Mouse (Mus musculus) embryo, embryonic 10 days (tissue): ENCODE data around the gene Fntb.
A peak's percentile ranks its signal among the peaks of the same experiment; 100 is the strongest.

ENCODE experiments used
- DNase-seq: peaks from one replicate; pipeline ENCODE4 v3.0.0-alpha.2; 2015; ENCODE audit warnings: low spot score

Gene Fntb

DNA sequence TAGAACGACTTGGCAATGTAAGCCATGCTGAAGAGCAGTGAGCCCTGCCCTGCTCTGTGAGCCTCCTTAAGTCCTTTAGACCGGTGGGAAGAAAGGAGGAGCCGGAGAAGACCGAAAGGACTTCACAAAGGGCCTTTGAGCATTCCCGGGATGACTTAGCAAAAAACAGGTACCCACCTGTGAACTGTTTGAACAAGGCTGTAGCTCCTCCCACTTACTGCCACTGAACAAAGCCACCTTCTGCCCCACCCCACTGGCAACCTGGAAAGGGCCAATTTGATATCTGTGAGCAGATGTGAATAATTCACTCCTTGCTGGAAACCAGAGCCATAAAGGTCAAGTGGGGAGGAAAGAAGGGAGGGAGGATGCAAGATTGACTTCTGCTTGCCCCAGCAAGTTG is 30.0 kb downstream of the Fntb start, which contains the start of gene Gpx2:
Gene Gpx2, minus strand, starts transcription at position 205 of the 400 bp plus-strand sequence.
- DNase-seq: no peak

DNA sequence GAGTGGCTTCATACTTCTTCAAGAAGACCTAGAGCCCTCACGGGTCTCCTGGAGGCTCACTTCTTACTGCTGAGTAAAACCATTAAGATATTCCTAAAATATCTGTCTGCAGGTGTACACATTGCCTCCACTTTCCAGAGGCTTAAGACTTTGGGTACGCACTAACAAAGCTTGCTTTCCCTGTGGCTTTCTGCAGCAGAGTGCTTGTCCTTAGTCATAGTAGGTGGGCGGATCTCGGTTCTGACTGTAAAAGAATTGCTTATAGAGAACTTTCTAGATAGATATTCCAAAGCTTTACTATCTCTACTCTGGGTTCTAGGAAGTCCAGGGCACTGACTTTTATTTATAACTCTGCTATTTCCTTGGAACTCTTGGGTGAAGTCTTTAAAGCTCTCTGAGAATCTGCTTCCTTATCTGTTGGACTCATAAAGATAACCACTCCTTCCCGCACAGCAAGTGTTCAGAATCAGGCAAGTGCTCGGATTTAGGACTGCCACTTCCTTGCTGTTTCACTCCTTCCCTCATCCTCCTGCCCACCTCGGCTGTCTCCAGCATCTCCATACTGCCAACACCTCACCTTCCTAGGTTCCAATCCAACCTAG is 31.6 kb downstream of the Fntb start:
- DNase-seq: no peak

DNA sequence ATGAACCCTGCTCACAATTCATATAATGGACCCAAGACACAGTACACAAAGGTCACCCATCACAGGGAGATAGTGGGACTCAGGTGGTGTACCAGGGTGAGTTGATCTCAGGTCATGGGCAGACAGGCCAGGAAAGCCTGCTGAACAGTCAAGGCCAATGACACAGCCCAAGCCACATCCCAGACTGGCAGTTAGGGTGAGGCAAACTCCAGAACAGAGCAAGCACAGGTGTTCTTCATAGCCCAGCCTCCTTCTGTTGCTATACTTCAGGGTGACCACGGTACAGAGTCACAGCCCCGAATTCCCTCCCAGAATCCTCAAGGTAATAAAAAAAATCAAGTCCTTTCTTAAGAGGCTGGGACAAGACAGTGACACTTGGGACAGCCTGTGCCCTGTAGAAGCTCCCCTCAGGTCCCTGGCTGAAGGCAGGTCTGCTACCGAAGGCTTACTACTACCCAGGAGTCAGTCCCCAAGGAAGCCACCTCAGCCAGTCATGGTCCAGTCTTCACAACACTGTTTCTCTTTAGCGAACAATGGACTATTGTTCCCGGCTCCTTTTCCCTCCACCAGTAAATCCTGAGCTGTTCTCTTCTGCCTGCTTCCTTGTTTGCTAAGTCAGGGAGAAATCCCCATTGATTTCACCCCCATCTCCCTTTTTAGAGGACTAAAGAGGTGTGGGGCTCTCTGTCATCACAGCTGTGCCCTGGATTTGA is 32.8 kb downstream of the Fntb start:
- DNase-seq: no peak

GRCm38 (mm10) chr12:76803028-76803427 is 37.6 kb downstream of the Fntb start:
- DNase-seq: no peak

DNA sequence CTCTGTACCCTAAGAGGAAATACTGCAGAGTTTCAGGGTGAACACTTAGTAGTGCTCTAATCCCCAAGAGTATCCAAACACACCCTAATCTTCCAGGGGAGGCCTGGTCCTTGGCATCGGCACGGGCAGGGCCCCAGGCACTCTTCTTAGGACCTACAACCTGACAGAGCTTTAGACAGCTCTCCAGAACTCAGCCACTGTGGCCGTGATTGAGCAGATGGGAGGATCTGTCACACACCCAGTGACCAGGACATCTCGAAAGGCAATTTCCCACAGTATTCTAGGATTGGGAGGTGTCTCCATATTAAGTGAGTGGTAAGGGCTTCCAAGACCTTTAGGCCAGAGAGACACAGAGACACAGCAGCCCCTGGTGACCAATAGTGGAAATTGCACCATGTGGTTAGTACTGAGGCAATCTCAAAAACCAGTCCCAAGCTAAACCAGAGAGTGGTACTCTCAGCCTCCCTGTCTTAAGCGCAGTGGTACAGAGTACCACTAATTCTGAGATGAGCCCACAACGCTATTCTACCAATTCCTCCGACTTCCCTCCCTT is 38.4 kb downstream of the Fntb start:
- DNase-seq: peak; percentile 77

DNA sequence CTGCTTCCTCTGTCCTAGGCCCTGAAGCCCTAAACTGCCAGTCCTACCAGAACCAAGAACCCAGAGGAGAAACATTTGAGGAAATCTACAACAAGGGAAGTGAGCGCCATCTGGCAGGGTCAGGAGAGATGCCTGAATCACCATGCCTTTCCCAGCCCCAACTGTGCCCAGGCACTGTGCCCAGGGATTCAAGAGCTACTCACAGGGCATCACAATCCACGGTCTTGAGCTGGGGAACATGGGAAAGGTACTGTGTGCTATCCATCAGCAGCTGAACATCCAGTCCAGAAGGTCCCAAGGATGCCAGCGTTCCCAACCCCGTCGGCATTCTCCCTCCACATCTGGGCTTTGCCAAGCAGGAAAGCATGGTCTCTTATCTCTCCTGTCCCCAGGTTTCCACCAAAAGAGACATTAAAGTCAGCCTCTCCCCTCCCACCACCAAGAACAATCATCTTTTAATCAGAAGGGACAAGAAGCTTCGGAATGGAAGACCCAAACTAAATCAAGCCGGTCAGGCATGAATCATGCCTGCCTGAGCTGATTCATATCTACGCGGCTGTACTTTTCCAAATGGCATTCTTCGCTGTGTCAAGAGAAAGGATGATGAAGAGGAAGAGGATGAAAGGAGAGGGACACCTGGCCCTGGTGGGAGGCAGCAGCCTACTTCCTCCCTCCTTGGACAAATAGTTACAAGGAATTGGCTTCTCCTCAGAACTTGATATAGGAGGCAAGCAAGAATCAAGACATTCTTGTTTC is 39.8 kb downstream of the Fntb start:
- DNase-seq: no peak

- no peak for DNase-seq
These were observed 42.4 kb downstream of the Fntb start for GRCm38 (mm10) chr12:76807796-76808195.

GRCm38 (mm10) chr12:76810491-76810890 is 45.1 kb downstream of the Fntb start:
- no peak for DNase-seq

- DNase-seq: no peak
These were observed 45.6 kb downstream of the Fntb start for GRCm38 (mm10) chr12:76811006-76811405.

DNA sequence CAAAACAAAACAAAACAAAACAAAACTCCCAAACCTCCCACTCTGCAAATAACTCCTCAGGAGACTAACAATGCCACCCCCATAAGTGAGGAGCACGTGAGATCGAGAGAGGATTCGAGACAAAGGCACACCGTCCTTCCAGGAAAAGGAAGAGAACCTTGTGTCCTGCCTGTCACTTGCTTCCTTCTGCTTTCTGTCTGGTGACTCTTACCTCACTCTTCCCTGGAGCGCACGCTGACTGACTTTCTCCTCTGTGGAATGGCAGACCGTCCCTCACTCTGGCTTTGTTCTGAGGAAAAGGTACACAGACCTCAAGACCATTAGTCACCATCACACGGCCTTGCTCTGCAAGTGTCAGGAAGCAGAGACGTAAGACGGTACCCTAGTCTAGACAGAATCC is 48.2 kb downstream of the Fntb start:
- DNase-seq: no peak

- DNase-seq: no peak
These were observed 48.7 kb downstream of the Fntb start for GRCm38 (mm10) chr12:76814120-76814519.

- DNase-seq: no peak
These were observed 51.3 kb downstream of the Fntb start for GRCm38 (mm10) chr12:76816720-76817119.

- DNase-seq: no peak
These were observed 51.8 kb downstream of the Fntb start for GRCm38 (mm10) chr12:76817176-76817575.

- DNase-seq: peak; percentile 51
These were observed 52.7 kb downstream of the Fntb start for GRCm38 (mm10) chr12:76818120-76818519.

DNA sequence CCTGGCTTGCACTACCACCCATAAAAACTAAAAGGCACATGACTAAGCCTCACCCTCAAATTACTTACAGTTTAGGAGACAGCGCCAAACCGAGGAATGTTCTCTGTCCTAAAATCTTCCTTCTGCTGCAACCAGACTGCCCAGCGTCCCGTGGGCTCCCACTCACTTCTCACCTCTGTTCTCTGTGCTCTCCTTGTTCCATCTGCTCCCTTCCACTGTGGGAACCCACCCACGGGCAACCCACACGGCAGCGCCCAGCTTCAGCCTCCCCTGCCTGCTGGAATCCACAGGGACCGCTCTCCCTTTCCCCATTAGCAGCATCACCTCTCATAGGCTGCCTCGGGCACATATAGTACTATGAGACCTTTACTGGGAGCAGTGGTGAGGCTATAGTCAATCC is 53.5 kb downstream of the Fntb start:
- no peak for DNase-seq

DNA sequence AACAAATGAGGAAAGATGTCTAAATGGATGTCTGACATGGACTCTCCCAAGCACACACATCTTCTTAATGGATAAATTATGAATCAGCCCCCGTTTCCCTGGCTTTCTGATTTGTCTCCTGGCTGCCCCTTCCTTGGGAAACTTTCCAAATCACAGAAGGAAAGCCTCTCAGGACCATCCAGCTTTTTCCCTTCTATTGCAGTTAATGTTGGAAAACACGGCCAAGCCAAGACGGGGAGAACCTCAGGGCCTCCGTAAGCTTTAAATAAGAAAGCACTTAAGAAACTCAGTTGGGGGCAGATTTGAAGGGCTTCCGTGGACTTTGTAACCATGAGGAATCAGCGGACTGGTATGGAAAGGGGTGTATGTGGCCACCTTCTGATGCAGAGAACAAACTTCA is 54.4 kb downstream of the Fntb start:
- no peak for DNase-seq

- DNase-seq: no peak
These were observed 55.2 kb downstream of the Fntb start for GRCm38 (mm10) chr12:76820615-76821014.

- DNase-seq: peak; percentile 45
These were observed 56.7 kb downstream of the Fntb start for GRCm38 (mm10) chr12:76822002-76822650.

DNA sequence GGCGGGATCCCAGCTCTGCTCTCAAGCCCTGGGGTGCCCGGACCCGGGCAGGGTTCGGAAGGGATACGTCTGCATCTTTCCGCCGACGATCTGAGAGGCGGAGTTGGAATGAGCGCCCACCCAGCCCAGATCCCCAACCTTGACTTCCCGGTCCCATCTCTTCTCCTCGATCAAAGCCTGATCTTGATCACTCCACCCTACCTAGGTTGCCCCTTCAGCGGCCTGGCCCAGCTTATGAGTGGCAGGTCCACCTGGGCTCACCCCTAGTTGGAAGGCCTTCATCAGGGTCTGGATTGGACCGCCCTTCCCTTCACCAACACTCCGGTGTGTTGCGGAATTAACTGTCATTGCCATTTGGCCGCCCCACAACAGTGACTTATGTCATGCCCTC is 57.3 kb downstream of the Fntb start, which contains the start of gene Rab15:
Gene Rab15, minus strand, starts transcription at position 258 of the 391 bp plus-strand sequence.
- peak; percentile 27 for DNase-seq

DNA sequence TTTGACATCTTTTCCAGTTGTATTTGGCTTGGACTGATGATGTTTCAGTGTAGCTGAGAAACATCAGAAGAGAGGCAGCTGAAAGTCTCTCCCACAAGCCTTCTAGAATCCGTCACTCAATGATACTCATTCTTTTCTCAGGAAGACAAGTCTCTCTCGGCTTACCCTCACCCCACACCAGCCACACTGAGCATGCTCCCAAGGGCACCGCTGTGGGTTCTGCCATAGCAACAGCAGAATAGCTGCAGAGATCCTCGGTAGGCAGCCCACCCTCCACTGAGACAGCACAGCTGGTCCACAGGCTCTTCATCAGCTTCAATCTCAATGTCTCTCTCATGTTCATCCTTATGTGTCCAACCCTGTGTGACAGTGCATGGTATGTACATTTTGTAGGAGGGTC is 59.9 kb downstream of the Fntb start:
- DNase-seq: no peak

GRCm38 (mm10) chr12:76832704-76833103 is 67.3 kb downstream of the Fntb start:
- DNase-seq: peak; percentile 81
